Mouse (Mus musculus) liver, embryonic 14.5 days (tissue): ENCODE results near the gene Birc2. TPM values are rescaled to one million over a fixed set of nuclear protein-coding genes. Genes with fewer than 3 reads are reported as not detected.

Experiments used
- ATAC-seq: fragments of 200-750 bp; cut with Nextera tagmentation; 2 replicates; pipeline ENCODE4 v1.8.0; 2017; ENCODE audit warnings: moderate number of reproducible peaks, mild to moderate bottlenecking, moderate library complexity; ENCODE audit not compliant: insufficient read depth
- DNase-seq, 3 experiments: peaks; one replicate each; pipeline ENCODE4 v3.0.0-alpha.2; 2012 to 2013; ENCODE audit warnings: low read depth in 3 of 3, low spot score in 3 of 3
- H3K27ac ChIP-seq: fragments of 300-500 bp; sonication (generic); 2 replicates; pipeline ENCODE4 v1.5.1; 2014; ENCODE audit warnings: moderate library complexity, mild to moderate bottlenecking, control low read depth, inconsistent platforms
- H3K27me3 ChIP-seq: fragments of 300-500 bp; sonication (generic); 2 replicates; pipeline ENCODE4 v1.6.1; 2014; ENCODE audit warnings: mild to moderate bottlenecking, low read length, moderate library complexity; ENCODE audit not compliant: control insufficient read depth, insufficient read depth
- H3K36me3 ChIP-seq: fragments of 300-500 bp; sonication (generic); replicated peaks from 2 replicates; pipeline ENCODE4 v1.6.1; 2014; ENCODE audit warnings: low read depth; ENCODE audit not compliant: control insufficient read depth, insufficient read depth
- H3K4me1 ChIP-seq, 2 experiments: fragments of 200-500 bp in 1 of 2; fragments of 300-500 bp in 1 of 2; sonication (generic) in 1 of 2; replicated peaks; 2 replicates each; pipeline ENCODE4 v1.6.1; 2012 to 2014; ENCODE audit warnings: antibody characterized with exemption in 1 of 2, inconsistent platforms in 1 of 2, low read length in 1 of 2; ENCODE audit not compliant: control insufficient read depth in 2 of 2, insufficient read depth in 2 of 2
- H3K4me2 ChIP-seq: fragments of 300-500 bp; sonication (generic); 2 replicates; pipeline ENCODE4 v1.6.1; 2014; ENCODE audit warnings: low read depth, mild to moderate bottlenecking, control low read depth, moderate library complexity
- H3K4me3 ChIP-seq, 2 experiments: fragments of 200-500 bp in 1 of 2; fragments of 300-500 bp in 1 of 2; sonication (generic) in 1 of 2; 2 replicates each; pipeline ENCODE4 v1.5.1; 2012 to 2014; ENCODE audit warnings: low read depth in 2 of 2, low read length in 2 of 2, mild to moderate bottlenecking in 2 of 2, control low read depth in 1 of 2, inconsistent platforms in 1 of 2, moderate library complexity in 1 of 2; ENCODE audit not compliant: insufficient read depth in 1 of 2
- H3K9ac ChIP-seq: fragments of 300-500 bp; sonication (generic); replicated peaks from 2 replicates; pipeline ENCODE4 v1.6.1; 2014; ENCODE audit warnings: mild to moderate bottlenecking, control low read depth, moderate library complexity
- H3K9me3 ChIP-seq: fragments of 300-500 bp; sonication (generic); 2 replicates; pipeline ENCODE4 v1.6.1; 2016; ENCODE audit warnings: low read length, mixed read lengths; ENCODE audit not compliant: control insufficient read depth
- CTCF ChIP-seq: IDR thresholded peaks from 2 replicates; pipeline ENCODE4 v1.5.1; 2016; ENCODE audit warnings: antibody characterized with exemption, low read depth, control low read depth
- EP300 ChIP-seq: IDR thresholded peaks from 2 replicates; pipeline ENCODE4 v1.6.1; 2016; ENCODE audit warnings: antibody characterized with exemption, low read depth
- WGBS: fragments of 180-500 bp; shearing (Covaris S2); extraction: QIAGEN DNeasy Blood & Tissue Kit; methylation state at CpG from one replicate; pipeline ENCODE4 v1.1.7; 2014; ENCODE audit not compliant: insufficient replicate concordance; 5-methylcytosine and 5-hydroxymethylcytosine counted together
- polyA plus RNA-seq, 2 experiments: library from polyadenylated mRNA; depleted of rRNA in 1 of 2; stranded (reverse) in 1 of 2; unstranded in 1 of 2; fragments of >200 nt; fragmentation: Nextera tagmentation in 1 of 2; extraction: Ambion mirVana in 1 of 2; gene quantifications; 2 replicates each; pipeline versions ENCODE4 v1.2.1 to v1.2.3; 2012 to 2014

Gene Birc2
- polyA plus RNA-seq, 2 experiments = 9.4 to 14.1 TPM

DNA sequence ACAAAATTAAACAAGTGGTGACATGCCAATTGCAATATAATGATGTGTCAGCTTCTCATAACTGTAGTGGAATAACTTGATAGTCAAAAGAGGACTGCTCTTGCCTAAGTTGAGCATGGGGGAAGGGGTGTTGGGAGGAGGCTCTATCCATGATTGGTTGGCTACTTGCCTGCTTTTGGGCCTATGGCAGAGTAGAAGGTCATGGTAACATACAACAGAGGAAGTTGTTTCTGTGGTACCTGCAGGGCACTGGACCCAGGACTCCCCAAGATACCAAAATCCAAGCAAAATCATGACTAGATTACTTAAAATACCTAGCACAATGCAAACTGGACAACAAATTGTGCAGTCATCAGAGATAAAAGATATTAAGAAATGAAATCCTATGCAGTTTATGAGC lies 41.3 kb downstream of the Birc2 start:
- Histone ChIP-seq H3K27me3 (no peaks in the 10 kb centered on the region), H3K4me1 (peaks cover 8 to 11% of the 10 kb centered on the region in 2 experiments), H3K4me2 (no peak overlapping the region), H3K9ac (no peak overlapping the region), H3K9me3 (no peaks in the 10 kb centered on the region), H3K4me3 (no peak overlapping the region), H3K27ac (no peak overlapping the region), H3K36me3 (peaks cover 16% of the 10 kb centered on the region)
- TF ChIP-seq CTCF = no peak
- no peak for TF ChIP-seq EP300
- DNase-seq (no peak), ATAC-seq (no peak)

DNA sequence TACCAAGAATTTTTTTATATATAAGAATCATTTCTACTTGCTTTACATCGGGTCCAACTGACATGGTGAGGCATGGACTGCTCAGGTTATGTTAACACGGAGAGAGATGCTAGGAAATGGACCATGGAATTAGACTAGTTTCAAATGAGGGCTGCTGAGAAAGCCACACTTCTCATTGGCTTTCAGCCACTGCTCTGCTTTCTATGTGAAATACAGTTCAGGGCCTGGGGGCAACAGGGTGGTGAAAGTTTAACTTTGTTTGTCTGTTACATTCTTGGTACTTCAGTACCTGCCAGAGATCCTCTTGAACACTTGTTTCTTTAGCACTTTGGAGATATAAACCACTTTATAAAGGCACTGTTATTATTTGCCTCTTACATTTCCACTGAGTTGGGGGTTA lies 43.3 kb downstream of the Birc2 start:
- TF ChIP-seq EP300 (no peak), CTCF (no peak)
- no peak for DNase-seq
- Histone ChIP-seq H3K36me3 (peaks cover 16% of the 10 kb centered on the region), H3K27ac (no peak overlapping the region), H3K4me1 (peaks cover 24 to 27% of the 10 kb centered on the region in 2 experiments), H3K4me2 (no peak overlapping the region), H3K9ac (no peak overlapping the region), H3K27me3 (no peaks in the 10 kb centered on the region), H3K9me3 (no peaks in the 10 kb centered on the region), H3K4me3 (no peak overlapping the region)
- ATAC-seq = no peak
- 77% methylated on average over 2 of the region's 2 CpGs for WGBS

DNA sequence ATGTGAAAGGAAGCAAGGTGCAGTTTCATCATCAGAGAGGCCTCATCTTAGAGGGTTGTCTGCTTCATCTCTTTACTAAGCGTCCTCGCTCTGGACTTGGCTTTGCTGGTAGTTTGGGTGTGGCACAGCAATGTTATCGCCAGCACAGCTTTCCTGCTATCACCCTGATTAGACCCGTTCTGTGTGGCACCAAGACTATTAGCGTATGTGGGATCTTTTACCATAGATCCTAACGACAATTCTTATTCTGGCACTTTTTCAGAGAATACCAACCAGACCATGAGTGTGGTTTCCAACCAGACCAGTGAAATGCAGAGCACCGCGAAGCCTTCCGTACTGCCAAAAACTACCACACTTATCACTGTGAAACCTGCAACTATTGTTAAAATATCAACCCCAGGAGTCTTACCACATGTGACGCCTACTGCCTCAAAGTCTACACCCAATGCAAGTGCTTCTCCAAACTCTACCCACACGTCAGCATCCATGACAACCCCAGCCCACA lies 46.2 kb downstream of the Birc2 start:
- Histone ChIP-seq H3K4me1 (peaks cover 24 to 27% of the 10 kb centered on the region in 2 experiments), H3K36me3 (peaks cover 16% of the 10 kb centered on the region), H3K4me3 (peak overlapping the region; percentile 9 to 18; a peak in 2 of 4 replicates), H3K9me3 (no peaks in the 10 kb centered on the region), H3K27ac (peak overlapping the region; percentile 38), H3K4me2 (peak overlapping the region; percentile 62), H3K27me3 (no peaks in the 10 kb centered on the region), H3K9ac (peak overlapping the region; percentile 38; the same call in 1 of the 2 replicates)
- ATAC-seq = peak; percentile 94
- peak; percentile 85 for TF ChIP-seq EP300
- TF ChIP-seq CTCF = no peak
- WGBS = 15% methylated on average over 11 of the region's 11 CpGs
- DNase-seq = peak; percentile 68 to 73 (median 69)

DNA sequence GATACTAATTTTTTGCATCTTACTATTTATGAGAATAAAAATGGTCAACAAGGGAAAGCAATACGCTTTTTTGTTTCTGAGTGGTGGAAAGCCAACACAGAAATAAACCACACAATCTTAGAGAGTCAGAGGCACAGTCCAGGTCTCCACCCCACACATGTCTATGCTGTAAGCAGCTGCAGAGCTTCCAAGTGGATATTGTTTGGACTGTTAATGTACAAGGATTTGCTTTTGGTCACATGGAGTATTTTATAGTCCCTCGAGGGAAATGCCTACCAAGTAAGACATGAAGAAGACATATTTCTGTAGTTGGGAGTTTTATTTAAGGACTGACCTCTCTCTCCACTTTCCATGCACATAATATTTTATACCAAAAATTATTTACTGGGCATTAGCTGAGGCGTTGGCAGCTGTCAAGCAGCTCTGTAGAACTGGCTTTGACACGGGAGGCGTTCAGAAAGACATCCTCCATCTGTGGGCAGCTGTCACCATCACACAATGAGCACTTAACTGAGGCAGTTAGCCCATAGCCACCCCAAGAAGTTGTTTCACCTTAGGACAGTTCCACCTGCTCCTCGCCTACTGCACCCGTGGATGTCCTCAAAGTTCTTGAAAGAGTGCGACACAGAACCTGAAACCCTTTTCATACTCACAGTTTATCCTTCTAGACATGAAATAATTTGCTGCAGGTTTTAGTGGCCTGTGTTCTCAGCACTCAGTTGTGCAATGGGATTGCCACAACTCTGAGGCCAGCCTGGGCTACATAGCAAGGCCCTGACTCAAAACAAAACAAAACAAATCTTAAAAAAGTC lies 46.9 kb downstream of the Birc2 start:
- no peak for TF ChIP-seq CTCF
- no peak for TF ChIP-seq EP300
- DNase-seq = no peak

DNA sequence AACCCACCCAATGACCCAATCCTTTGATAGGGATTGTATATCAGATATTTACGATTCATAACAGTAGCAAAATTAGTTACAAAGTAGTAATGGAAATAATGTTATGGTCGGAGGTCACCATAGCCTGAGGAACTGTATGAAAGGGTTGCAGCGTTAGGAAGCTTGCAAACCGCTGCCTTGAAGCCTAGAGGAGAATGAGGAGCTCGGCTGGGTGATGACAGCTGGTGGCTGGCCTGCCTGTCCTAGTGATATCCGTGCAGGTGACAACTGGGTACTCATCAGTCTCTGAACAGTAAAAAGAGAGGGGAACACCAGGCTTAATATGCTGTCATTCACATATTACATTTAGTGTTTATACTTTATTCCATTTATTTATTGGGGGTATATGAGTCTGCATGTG lies 48.5 kb downstream of the Birc2 start:
- Histone ChIP-seq H3K4me3 (no peak overlapping the region), H3K27ac (no peak overlapping the region), H3K9me3 (no peaks in the 10 kb centered on the region), H3K4me2 (no peak overlapping the region), H3K9ac (no peak overlapping the region), H3K27me3 (no peaks in the 10 kb centered on the region), H3K4me1 (peaks cover 24 to 29% of the 10 kb centered on the region in 2 experiments), H3K36me3 (peaks cover 16% of the 10 kb centered on the region)
- WGBS = 73% methylated on average over 6 of the region's 6 CpGs
- no peak for ATAC-seq
- DNase-seq = no peak
- no peak for TF ChIP-seq EP300
- TF ChIP-seq CTCF = no peak

More for the DNA sequence above, 46.9 kb downstream of the Birc2 start:
- 48% methylated on average over 8 of the region's 8 CpGs for WGBS
- no peak overlapping the region; the same call in 1 of the 2 replicates for H3K9ac ChIP-seq
- H3K4me1 ChIP-seq = peaks cover 24 to 29% of the 10 kb centered on the region in 2 experiments
- peak; percentile 30; the same call in 1 of the 2 replicates for ATAC-seq
- H3K27ac ChIP-seq = peak overlapping the region; percentile 38
- no peak overlapping the region; a peak in 1 of 4 replicates for H3K4me3 ChIP-seq
- no peaks in the 10 kb centered on the region for H3K9me3 ChIP-seq
- peaks cover 16% of the 10 kb centered on the region for H3K36me3 ChIP-seq
- peak overlapping the region; percentile 62 for H3K4me2 ChIP-seq
- no peaks in the 10 kb centered on the region for H3K27me3 ChIP-seq
